Mouse (Mus musculus) duodenum, adult 2 months (tissue): ENCODE data around the gene Vrtn. TPM values are rescaled to one million over a fixed set of nuclear protein-coding genes. Genes with fewer than 3 reads are reported as not detected.

Experiments used
- polyA plus RNA-seq: library from polyadenylated mRNA; depleted of rRNA; stranded (reverse); fragments of >200 nt; gene quantifications from 2 replicates; pipeline ENCODE4 v1.2.3, GENCODE M21; 2012; ENCODE audit warnings: low replicate concordance; rRNA removed

Vrtn gene
- polyA plus RNA-seq = not detected in 2 replicates

DNA sequence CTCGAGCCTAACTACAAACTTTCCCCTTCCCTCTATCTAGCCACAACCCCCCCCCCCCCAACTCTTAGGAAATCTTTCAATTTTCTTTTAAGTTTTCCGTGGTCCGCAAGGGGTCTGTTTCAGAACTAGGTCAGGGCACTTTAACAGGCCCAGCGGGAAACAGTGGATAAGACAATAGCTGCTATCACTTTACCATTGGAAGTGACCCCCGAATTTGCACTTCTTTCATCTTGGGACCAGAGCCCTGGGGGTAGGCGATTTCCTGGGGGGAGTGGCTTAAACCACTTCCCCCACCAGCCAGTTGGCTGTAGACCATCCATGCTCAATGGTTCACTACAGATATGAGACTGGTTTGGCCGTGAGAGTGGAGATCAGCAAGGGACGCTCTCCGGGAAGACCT lies at the start of gene Vrtn:
Vrtn (plus strand) TSS at position 366 of the 400 bp plus-strand sequence.

DNA sequence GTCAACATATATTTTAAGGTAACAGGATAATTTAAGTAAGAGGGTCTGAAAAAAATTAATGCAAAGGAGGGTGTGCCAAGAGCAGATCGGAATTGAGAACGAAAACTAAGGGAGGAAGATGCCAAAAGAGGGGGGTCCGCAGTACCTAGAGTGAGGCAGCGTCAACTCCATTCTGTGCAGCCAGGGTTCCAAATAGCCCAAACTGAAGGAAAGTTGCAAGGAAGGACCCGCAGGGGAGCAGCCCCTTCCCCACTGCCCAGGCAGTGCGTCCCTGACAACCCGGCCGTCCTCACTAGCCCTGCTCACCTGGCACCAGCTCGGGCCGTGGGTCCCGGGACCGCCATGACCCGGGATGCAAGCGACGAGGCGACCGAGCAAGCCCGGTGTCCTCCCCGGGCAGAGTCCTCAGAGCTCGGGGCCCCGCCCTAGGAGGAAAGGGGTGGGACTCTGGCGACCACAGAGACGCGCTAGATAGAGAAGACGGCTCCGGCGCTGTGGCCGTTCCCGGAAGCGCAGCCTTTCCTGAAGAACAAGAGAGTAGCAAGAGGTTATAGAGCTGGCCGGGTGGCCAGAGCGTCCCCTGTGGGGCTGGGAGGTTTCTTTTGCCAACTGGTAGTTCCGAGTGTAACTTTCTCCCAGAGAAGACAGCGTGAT lies 23.7 kb upstream of the Vrtn start, which contains the start of gene Abcd4:
Abcd4 (minus strand) TSS at position 437 of the 654 bp plus-strand sequence.

DNA sequence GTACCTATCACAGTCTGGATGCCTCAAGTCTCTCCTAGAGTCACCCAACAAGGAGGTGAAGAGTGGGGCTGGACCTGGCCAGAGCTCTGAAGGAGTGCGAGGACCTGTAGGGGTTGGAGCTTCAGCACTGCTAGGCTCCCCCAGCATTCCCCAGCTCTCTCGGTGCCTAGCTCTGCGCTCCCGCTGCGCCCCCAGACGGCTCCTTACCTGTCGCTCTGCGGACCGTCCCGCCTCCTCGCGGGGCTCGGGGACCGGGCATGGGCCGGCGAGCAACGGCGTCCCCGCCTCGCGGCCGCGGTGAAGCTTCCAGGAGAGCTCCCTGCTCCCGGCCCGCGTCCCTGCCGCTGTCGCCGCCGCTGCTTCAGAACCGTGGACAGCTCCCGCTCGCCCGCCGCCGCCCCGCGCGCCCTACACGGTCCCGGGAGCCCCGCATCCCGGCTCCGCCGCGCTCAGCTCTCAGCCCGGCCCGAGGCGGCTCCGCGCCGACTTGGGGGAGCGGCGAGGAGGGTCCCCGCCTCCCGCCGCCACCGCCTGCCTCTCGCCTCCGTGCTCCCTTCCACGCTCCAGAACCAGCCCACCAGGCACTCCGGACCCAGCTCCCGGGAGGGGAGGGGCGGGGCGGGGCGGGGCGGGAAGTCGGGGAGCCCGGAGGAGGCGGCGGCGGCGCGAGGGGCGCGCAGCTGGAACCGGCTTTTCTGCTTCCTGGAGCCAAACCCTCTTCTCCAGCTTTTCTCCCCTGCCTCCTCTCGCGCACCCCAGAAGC lies 57.7 kb downstream of the Vrtn start, which contains the start of gene Syndig1l:
Syndig1l (minus strand) TSS at position 513 of the 763 bp plus-strand sequence.

Other genes with a start within 250 kb of the Vrtn start
- gene Entpd5, start 232.0 kb upstream of the Vrtn start, polyA plus RNA-seq = 16.7 and 18.1 TPM in 2 replicates
- gene Bbof1, start 231.9 kb upstream of the Vrtn start, polyA plus RNA-seq = 0.04 TPM in 1 of 2 replicates, not detected in the other
- 0.36 and 0.65 TPM in 2 replicates for gene Rnf113a2, start 223.8 kb upstream of the Vrtn start, polyA plus RNA-seq
- gene Aldh6a1, start 190.0 kb upstream of the Vrtn start, polyA plus RNA-seq = 1.0 and 1.8 TPM in 2 replicates
- gene Lin52, start 189.6 kb upstream of the Vrtn start, polyA plus RNA-seq = 0.83 and 2.3 TPM in 2 replicates
- not detected in 2 replicates for gene Vsx2, start 71.3 kb upstream of the Vrtn start, polyA plus RNA-seq
- gene Abcd4, start 23.6 kb upstream of the Vrtn start, polyA plus RNA-seq = 18.9 and 29.5 TPM in 2 replicates
- not detected in 2 replicates for gene Syndig1l, start 57.8 kb downstream of the Vrtn start, polyA plus RNA-seq
- gene Npc2, start 132.1 kb downstream of the Vrtn start, polyA plus RNA-seq = 77.3 and 98.9 TPM in 2 replicates
- 30.4 and 34.3 TPM in 2 replicates for gene Isca2, start 132.2 kb downstream of the Vrtn start, polyA plus RNA-seq
- 5.3 and 6.6 TPM in 2 replicates for gene Ltbp2, start 235.5 kb downstream of the Vrtn start, polyA plus RNA-seq